Comparison of ENCODE assay signal across 9 mouse cellular contexts in genomic region chr7:143068316-143068881, GRCm38 (mm10). TPM values are rescaled to one million over a fixed set of nuclear protein-coding genes. Genes with fewer than 3 reads are reported as not detected.
A peak's percentile ranks its signal among the peaks of the same experiment; 100 is the strongest.
DNase-seq lines count a peak whose midpoint lies in the region; ATAC-seq and TF ChIP-seq lines count a peak whose summit lies in the region.
"Had no signal": no experiment of that assay in that cellular context is flagged by ENCODE, and none has a peak within 500 bp of the region (broad histone marks: within the 10 kb centered on the region; RNA-seq: fewer than 3 reads in every experiment).

No protein-coding gene starts in this region.

- peaks cover 67% of the 10 kb centered on the region for H3K36me3 ChIP-seq in erythroblast, embryonic 14.5 days (ENCODE audit: control insufficient read depth)
- peaks cover 15% of the 10 kb centered on the region for H3K36me3 ChIP-seq in spleen, adult 2 months (ENCODE audit: control insufficient read depth, insufficient read depth, low read length)
- peaks cover 44% of the 10 kb centered on the region for H3K36me3 ChIP-seq in forebrain, embryonic 12.5 days (replicated peaks)
- peaks cover 49% of the 10 kb centered on the region for H3K36me3 ChIP-seq in kidney, embryonic 16.5 days (ENCODE audit: insufficient read depth, low read length)
- peaks cover 46% of the 10 kb centered on the region for H3K36me3 ChIP-seq in midbrain, embryonic 13.5 days

- no peak for DNase-seq in spleen, adult 2 months (ENCODE audit: low read depth in 1 of 2, low spot score in 2 of 2)
- no peak for DNase-seq in spleen, postnatal 14 days (ENCODE audit: low spot score in 2 of 2)
- DNase-seq in urinary bladder, postnatal 4 days (ENCODE audit: low spot score in 2 of 2), result peak; percentile 45 to 65

- ATAC-seq in erythroblast, adult 5-6 weeks (replicated peaks; ENCODE audit: low FRiP score, poor library complexity, severe bottlenecking), result no peak
- no peak for ATAC-seq in forebrain, embryonic 12.5 days (ENCODE audit: low FRiP score)
- peak; percentile 10 for ATAC-seq in kidney, embryonic 16.5 days (ENCODE audit: low FRiP score, low TSS enrichment)
- ATAC-seq in midbrain, embryonic 13.5 days, result no peak

- H3K4me1 ChIP-seq in erythroblast, embryonic 14.5 days (ENCODE audit: control insufficient read depth), result peaks cover 34% of the 10 kb centered on the region
- peaks cover 14% of the 10 kb centered on the region; the same call in 1 of the 2 replicates for H3K4me1 ChIP-seq in spleen, adult 2 months (ENCODE audit: control insufficient read depth, insufficient read depth, insufficient read length)
- H3K4me1 ChIP-seq in forebrain, embryonic 12.5 days, result peaks cover 27% of the 10 kb centered on the region
- peaks cover 21% of the 10 kb centered on the region for H3K4me1 ChIP-seq in kidney, embryonic 16.5 days (ENCODE audit: insufficient read depth, low read length)
- H3K4me1 ChIP-seq in midbrain, embryonic 13.5 days (replicated peaks), result peaks cover 29% of the 10 kb centered on the region

- H3K27ac ChIP-seq in spleen, adult 2 months (ENCODE audit: insufficient read depth, low read length), result peak overlapping the region; percentile 83
- H3K27ac ChIP-seq in forebrain, embryonic 12.5 days, result peak overlapping the region; percentile 94
- peak overlapping the region; percentile 97 for H3K27ac ChIP-seq in kidney, embryonic 16.5 days (ENCODE audit: low read length)
- H3K27ac ChIP-seq in midbrain, embryonic 13.5 days, result peak overlapping the region; percentile 97

- peak overlapping the region; percentile 45 for H3K9ac ChIP-seq in forebrain, embryonic 12.5 days
- H3K9ac ChIP-seq in kidney, embryonic 16.5 days (replicated peaks; ENCODE audit: low read length), result peak overlapping the region; percentile 63
- peak overlapping the region; percentile 66 for H3K9ac ChIP-seq in midbrain, embryonic 13.5 days (replicated peaks)

- 74% methylated on average over 13 of the region's 13 CpGs for WGBS in spleen, adult 2 months
- WGBS in forebrain, embryonic 12.5 days, result 48% methylated on average over 13 of the region's 13 CpGs
- WGBS in kidney, embryonic 16.5 days, result 43% methylated on average over 13 of the region's 13 CpGs
- 44% methylated on average over 13 of the region's 13 CpGs for WGBS in midbrain, embryonic 13.5 days

- TF ChIP-seq CTCF in spleen, adult 2 months (IDR thresholded peaks at IDR 0.05; ENCODE audit: extremely low read depth, insufficient read depth, insufficient read length, insufficient replicate concordance), result no peak

- TF ChIP-seq POLR2A in spleen, adult 2 months (IDR thresholded peaks at IDR 0.05; ENCODE audit: low read depth, low read length), result no peak

- no peaks in the 10 kb centered on the region for H3K27me3 ChIP-seq in erythroblast, embryonic 14.5 days (ENCODE audit: control insufficient read depth)
- no peaks in the 10 kb centered on the region for H3K27me3 ChIP-seq in spleen, adult 2 months (ENCODE audit: control insufficient read depth, insufficient read depth, low read length)
- no peaks in the 10 kb centered on the region for H3K27me3 ChIP-seq in forebrain, embryonic 12.5 days
- H3K27me3 ChIP-seq in kidney, embryonic 16.5 days (ENCODE audit: insufficient read depth, low read length), result no peaks in the 10 kb centered on the region
- H3K27me3 ChIP-seq in midbrain, embryonic 13.5 days, result no peaks in the 10 kb centered on the region

- peak overlapping the region; percentile 99 for H3K4me2 ChIP-seq in forebrain, embryonic 12.5 days
- peak overlapping the region; percentile 60 for H3K4me2 ChIP-seq in kidney, embryonic 16.5 days (replicated peaks; ENCODE audit: low read depth, low read length)
- peak overlapping the region; percentile 66 for H3K4me2 ChIP-seq in midbrain, embryonic 13.5 days (replicated peaks)

- H3K9me3 ChIP-seq in erythroblast, embryonic 14.5 days (ENCODE audit: control insufficient read depth, low read length), result no peaks in the 10 kb centered on the region; the same call in 1 of the 2 replicates
- H3K9me3 ChIP-seq in forebrain, embryonic 12.5 days, result no peaks in the 10 kb centered on the region
- no peaks in the 10 kb centered on the region for H3K9me3 ChIP-seq in kidney, embryonic 16.5 days (ENCODE audit: low read length)
- H3K9me3 ChIP-seq in midbrain, embryonic 13.5 days, result no peaks in the 10 kb centered on the region

- peak overlapping the region; percentile 82 for H3K4me3 ChIP-seq in erythroblast, embryonic 14.5 days (replicated peaks)
- H3K4me3 ChIP-seq in spleen, adult 2 months (ENCODE audit: extremely low read depth, insufficient read depth, insufficient read length), result peak overlapping the region; percentile 39; the same call in 1 of the 2 replicates
- peak overlapping the region; percentile 86 for H3K4me3 ChIP-seq in forebrain, embryonic 12.5 days (replicated peaks)
- peak overlapping the region; percentile 39 for H3K4me3 ChIP-seq in kidney, embryonic 16.5 days (ENCODE audit: low read length)
- H3K4me3 ChIP-seq in midbrain, embryonic 13.5 days (replicated peaks), result peak overlapping the region; percentile 91

RNA-seq across cellular contexts. Expression of gene Tssc4, which starts 0.7 kb away (rescaled TPM):
- 19.7 and 23.4 TPM in 2 replicates for polyA plus RNA-seq in erythroblast, embryonic 14.5 days (2012)
- total RNA-seq in erythroblast, adult 5-6 weeks (2015; ENCODE audit: low replicate concordance), result 1.3 and 11.1 TPM in 2 replicates
- total RNA-seq in erythroblast, adult 5-6 weeks (2017; ENCODE audit: low replicate concordance), result 5.3 and 16.4 TPM in 2 replicates
- 62.9 and 85.0 TPM in 2 replicates for polyA plus RNA-seq in spleen, adult 2 months (2012; rRNA removed)
- 106 and 108 TPM in 2 replicates for polyA plus RNA-seq in forebrain, embryonic 12.5 days (2016; fragmentation: Nextera tagmentation; extraction: Ambion mirVana)
- 104 and 120 TPM in 2 replicates for polyA plus RNA-seq in kidney, embryonic 16.5 days (2015; fragmentation: Nextera tagmentation; extraction: Ambion mirVana)
- polyA plus RNA-seq in midbrain, embryonic 13.5 days (2015; fragmentation: Nextera tagmentation; extraction: Ambion mirVana), result 102 and 104 TPM in 2 replicates

RNA-seq across cellular contexts. Expression of gene Cd81, which starts 15.9 kb away (rescaled TPM):
- polyA plus RNA-seq in erythroblast, embryonic 14.5 days (2012), result 5.9 and 6.3 TPM in 2 replicates
- 59.4 and 65.9 TPM in 2 replicates for total RNA-seq in erythroblast, adult 5-6 weeks (2015; ENCODE audit: low replicate concordance)
- total RNA-seq in erythroblast, adult 5-6 weeks (2017; ENCODE audit: low replicate concordance), result 40.8 and 80.4 TPM in 2 replicates
- 300 and 352 TPM in 2 replicates for polyA plus RNA-seq in spleen, adult 2 months (2012; rRNA removed)
- 199 and 205 TPM in 2 replicates for polyA plus RNA-seq in forebrain, embryonic 12.5 days (2016; fragmentation: Nextera tagmentation; extraction: Ambion mirVana)
- 643 and 698 TPM in 2 replicates for polyA plus RNA-seq in kidney, embryonic 16.5 days (2015; fragmentation: Nextera tagmentation; extraction: Ambion mirVana)
- 248 and 257 TPM in 2 replicates for polyA plus RNA-seq in midbrain, embryonic 13.5 days (2015; fragmentation: Nextera tagmentation; extraction: Ambion mirVana)

RNA-seq across cellular contexts. Expression of gene Trpm5, which starts 26.0 kb away (rescaled TPM):
- 0.02 TPM in 1 of 2 replicates, not detected in the other for polyA plus RNA-seq in erythroblast, embryonic 14.5 days (2012)
- total RNA-seq in erythroblast, adult 5-6 weeks (2015; ENCODE audit: low replicate concordance), result not detected in 2 replicates
- total RNA-seq in erythroblast, adult 5-6 weeks (2017; ENCODE audit: low replicate concordance), result not detected in 2 replicates
- polyA plus RNA-seq in spleen, adult 2 months (2012; rRNA removed), result 0.66 and 0.95 TPM in 2 replicates
- polyA plus RNA-seq in forebrain, embryonic 12.5 days (2016; fragmentation: Nextera tagmentation; extraction: Ambion mirVana), result 1.1 and 1.3 TPM in 2 replicates
- 6.0 and 6.9 TPM in 2 replicates for polyA plus RNA-seq in kidney, embryonic 16.5 days (2015; fragmentation: Nextera tagmentation; extraction: Ambion mirVana)
- polyA plus RNA-seq in midbrain, embryonic 13.5 days (2015; fragmentation: Nextera tagmentation; extraction: Ambion mirVana), result 0.95 and 1.2 TPM in 2 replicates
- total RNA-seq: gastrocnemius, adult 8-10 months had no signal

RNA-seq across cellular contexts. Expression of gene Kcnq1, which starts 37.8 kb away (rescaled TPM):
- 0.01 TPM in 1 of 2 replicates, not detected in the other for polyA plus RNA-seq in erythroblast, embryonic 14.5 days (2012)
- not detected in 2 replicates for total RNA-seq in erythroblast, adult 5-6 weeks (2015; ENCODE audit: low replicate concordance)
- total RNA-seq in erythroblast, adult 5-6 weeks (2017; ENCODE audit: low replicate concordance), result not detected in 2 replicates
- polyA plus RNA-seq in spleen, adult 2 months (2012; rRNA removed), result 1.1 and 1.2 TPM in 2 replicates
- 0.87 and 0.94 TPM in 2 replicates for polyA plus RNA-seq in forebrain, embryonic 12.5 days (2016; fragmentation: Nextera tagmentation; extraction: Ambion mirVana)
- 9.2 and 9.8 TPM in 2 replicates for polyA plus RNA-seq in kidney, embryonic 16.5 days (2015; fragmentation: Nextera tagmentation; extraction: Ambion mirVana)
- polyA plus RNA-seq in midbrain, embryonic 13.5 days (2015; fragmentation: Nextera tagmentation; extraction: Ambion mirVana), result 0.82 and 0.89 TPM in 2 replicates

Comparison
In these comparisons a context has a peak if more than half of its experiments do, and no peak if none do; other contexts are left out.
1. H3K4me3 ChIP-seq: peak in every context shown above with its lines; median percentile 91 in midbrain, embryonic 13.5 days; 86 in forebrain, embryonic 12.5 days; 82 in erythroblast, embryonic 14.5 days; 39 in spleen, adult 2 months; 39 in kidney, embryonic 16.5 days.
2. DNase-seq: peak in urinary bladder, postnatal 4 days (2 of 2); none in spleen, adult 2 months (0 of 2) and spleen, postnatal 14 days (0 of 2).
3. RNA of gene Cd81, which starts 15.9 kb away (polyA plus RNA-seq): 643 to 698 TPM in kidney, embryonic 16.5 days, 300 to 352 TPM in spleen, adult 2 months, 248 to 257 TPM in midbrain, embryonic 13.5 days and 199 to 205 TPM in forebrain, embryonic 12.5 days; 5.9 to 6.3 TPM in erythroblast, embryonic 14.5 days; every median in the first group is over 10 times any median in the second.
4. Peak in every context shown above with its lines, with median percentiles within 50 percentile points of each other: H3K27ac ChIP-seq, H3K4me2 ChIP-seq and H3K9ac ChIP-seq.